Mouse (Mus musculus) monocyte, adult 2 months (primary cell): Measurements from ENCODE around the gene Ralgapa2.

Experiments used
- DNase-seq, 2 experiments: peaks; one replicate each; pipeline ENCODE4 v3.0.0; 2022; ENCODE audit warnings: low spot score in 2 of 2, low read depth in 1 of 2

Ralgapa2 gene

GRCm38 (mm10) chr2:146511911-146512580 lies at the start of gene Ralgapa2:
Gene Ralgapa2, minus strand, starts transcription at chr2:146512344.
- DNase-seq: peak; percentile 98

- DNase-seq: no peak
Observed at GRCm38 (mm10) chr2:146561505-146561904, 49.4 kb upstream of the Ralgapa2 start.

GRCm38 (mm10) chr2:146560633-146561043 lies 48.5 kb upstream of the Ralgapa2 start:
- DNase-seq: no peak

GRCm38 (mm10) chr2:146556148-146556547 lies 44.0 kb upstream of the Ralgapa2 start:
- no peak for DNase-seq

GRCm38 (mm10) chr2:146555351-146555750 lies 43.2 kb upstream of the Ralgapa2 start:
- no peak for DNase-seq

- no peak for DNase-seq
Observed at GRCm38 (mm10) chr2:146553701-146554100, 41.6 kb upstream of the Ralgapa2 start.

GRCm38 (mm10) chr2:146551818-146552217 lies 39.7 kb upstream of the Ralgapa2 start:
- no peak for DNase-seq

- no peak for DNase-seq
Observed at GRCm38 (mm10) chr2:146549111-146549776, 37.1 kb upstream of the Ralgapa2 start.

GRCm38 (mm10) chr2:146544155-146544814 lies 32.1 kb upstream of the Ralgapa2 start:
- DNase-seq: no peak

GRCm38 (mm10) chr2:146533118-146533949 lies 21.2 kb upstream of the Ralgapa2 start:
- DNase-seq: no peak

- DNase-seq: no peak
Observed at GRCm38 (mm10) chr2:146532493-146532892, 20.3 kb upstream of the Ralgapa2 start.

GRCm38 (mm10) chr2:146525483-146525882 lies 13.3 kb upstream of the Ralgapa2 start:
- DNase-seq: no peak

- DNase-seq: no peak
Observed at GRCm38 (mm10) chr2:146524685-146525415, 12.7 kb upstream of the Ralgapa2 start.

- DNase-seq: peak; percentile 9 to 44
Observed at GRCm38 (mm10) chr2:146516894-146517293, 4.8 kb upstream of the Ralgapa2 start.

GRCm38 (mm10) chr2:146515081-146515480 lies 2.9 kb upstream of the Ralgapa2 start:
- DNase-seq: no peak

GRCm38 (mm10) chr2:146512581-146512920 lies 407 bp upstream of the Ralgapa2 start:
- no peak for DNase-seq

- no peak for DNase-seq
Observed at GRCm38 (mm10) chr2:146511401-146511865, 711 bp downstream of the Ralgapa2 start.

GRCm38 (mm10) chr2:146510780-146511179 lies 1.4 kb downstream of the Ralgapa2 start:
- no peak for DNase-seq

GRCm38 (mm10) chr2:146502578-146503311 lies 9.4 kb downstream of the Ralgapa2 start:
- DNase-seq: no peak

GRCm38 (mm10) chr2:146500067-146500466 lies 12.1 kb downstream of the Ralgapa2 start:
- DNase-seq: no peak
